Mouse (Mus musculus): Measurements from ENCODE around the gene Dennd5b. TPM values are rescaled to one million over a fixed set of nuclear protein-coding genes. Genes with fewer than 3 reads are reported as not detected.
"Not testable (repeated sequence)": the region's sequence is repeated elsewhere in the genome, so short reads cannot be mapped to it uniquely, and the experiment has no call there.

Dennd5b gene
- polyA plus RNA-seq, 2 experiments, result 2.3 to 3.1 TPM

DNA sequence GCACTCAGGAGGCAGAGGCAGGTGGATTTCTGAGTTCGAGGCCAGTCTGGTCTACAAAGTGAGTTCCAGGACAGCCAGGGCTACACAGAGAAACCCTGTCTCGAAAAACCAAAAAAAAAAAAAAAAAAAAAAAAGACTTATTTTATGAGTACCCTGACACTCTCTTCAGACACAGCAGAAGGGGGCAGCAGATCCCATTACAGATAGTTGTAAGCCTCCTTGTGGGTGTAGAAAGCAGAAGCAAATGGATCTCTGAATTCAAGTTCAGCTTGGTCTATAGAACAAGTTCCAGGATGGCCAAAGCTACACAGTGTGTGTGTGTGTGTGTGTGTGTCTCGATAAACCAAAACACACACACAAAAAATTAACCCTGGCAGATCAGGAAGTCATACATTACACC lies 161.1 kb downstream of the Dennd5b start:
- not testable (repeated sequence) for DNase-seq (ENCODE audit: low read depth in 3 of 3, low spot score in 3 of 3); H3K27ac ChIP-seq; H3K4me2 ChIP-seq (ENCODE audit: low read depth); ATAC-seq (ENCODE audit: insufficient read depth); H3K9me3 ChIP-seq (ENCODE audit: control insufficient read depth, low read length); H3K27me3 ChIP-seq (ENCODE audit: control insufficient read depth, insufficient read depth, low read length); H3K4me3 ChIP-seq (ENCODE audit: insufficient read depth in 1 of 2, low read depth in 2 of 2, low read length in 2 of 2); H3K36me3 ChIP-seq (replicated peaks; ENCODE audit: control insufficient read depth, insufficient read depth, low read depth); H3K9ac ChIP-seq (replicated peaks)
- H3K4me1 ChIP-seq (replicated peaks; ENCODE audit: control insufficient read depth in 2 of 2, insufficient read depth in 2 of 2, low read length in 1 of 2), result peaks cover 2 to 17% of the 10 kb centered on the region in 2 experiments; a peak in 3 of 4 replicates
- 62% methylated on average over 2 of the region's 3 CpGs for WGBS (ENCODE audit: insufficient replicate concordance)
- peak; percentile 15; the same call in 1 of the 2 replicates for TF ChIP-seq CTCF (IDR thresholded peaks at IDR 0.05; ENCODE audit: low read depth)

Other genes with a start within 250 kb of the Dennd5b start
- 6.4 and 8.0 TPM in 2 replicates for gene Caprin2, start 205.4 kb downstream of the Dennd5b start, polyA plus RNA-seq (2012; rRNA removed)
- gene Caprin2, start 205.4 kb downstream of the Dennd5b start, polyA plus RNA-seq (2014; fragmentation: Nextera tagmentation; extraction: Ambion mirVana), result 3.1 and 4.5 TPM in 2 replicates
- gene Sinhcaf, start 155.2 kb downstream of the Dennd5b start, polyA plus RNA-seq (2012; rRNA removed), result 5.1 and 7.5 TPM in 2 replicates
- 15.1 and 16.6 TPM in 2 replicates for gene Sinhcaf, start 155.2 kb downstream of the Dennd5b start, polyA plus RNA-seq (2014; fragmentation: Nextera tagmentation; extraction: Ambion mirVana)
- not detected in 2 replicates for gene Gm10203, start 28.5 kb upstream of the Dennd5b start, polyA plus RNA-seq (2012; rRNA removed)
- not detected in 2 replicates for gene Gm10203, start 28.5 kb upstream of the Dennd5b start, polyA plus RNA-seq (2014; fragmentation: Nextera tagmentation; extraction: Ambion mirVana)
- 6.0 and 7.8 TPM in 2 replicates for gene Etfbkmt, start 38.2 kb upstream of the Dennd5b start, polyA plus RNA-seq (2012; rRNA removed)
- gene Etfbkmt, start 38.2 kb upstream of the Dennd5b start, polyA plus RNA-seq (2014; fragmentation: Nextera tagmentation; extraction: Ambion mirVana), result 10.7 and 11.6 TPM in 2 replicates
- gene Amn1, start 87.0 kb upstream of the Dennd5b start, polyA plus RNA-seq (2012; rRNA removed), result 2.9 and 3.1 TPM in 2 replicates
- gene Amn1, start 87.0 kb upstream of the Dennd5b start, polyA plus RNA-seq (2014; fragmentation: Nextera tagmentation; extraction: Ambion mirVana), result 4.0 and 5.2 TPM in 2 replicates
- gene Resf1, start 207.7 kb upstream of the Dennd5b start, polyA plus RNA-seq (2012; rRNA removed), result 3.2 and 5.0 TPM in 2 replicates
- 22.3 and 23.6 TPM in 2 replicates for gene Resf1, start 207.7 kb upstream of the Dennd5b start, polyA plus RNA-seq (2014; fragmentation: Nextera tagmentation; extraction: Ambion mirVana)

Measured in liver, embryonic 14.5 days (tissue).